Comparison of ENCODE assay signal across 32 mouse cellular contexts in genomic region chr9:120192742-120193141, GRCm38 (mm10). TPM values are rescaled to one million over a fixed set of nuclear protein-coding genes. Genes with fewer than 3 reads are reported as not detected.
A peak's percentile ranks its signal among the peaks of the same experiment; 100 is the strongest.
DNase-seq lines count a peak whose midpoint lies in the region; ATAC-seq and TF ChIP-seq lines count a peak whose summit lies in the region.
"Had no signal": no experiment of that assay in that cellular context is flagged by ENCODE, and none has a peak within 500 bp of the region (broad histone marks: within the 10 kb centered on the region; RNA-seq: fewer than 3 reads in every experiment).

No protein-coding gene starts in this region.

- no peak for TF ChIP-seq EP300 in liver, postnatal 0 days (IDR thresholded peaks at IDR 0.05; ENCODE audit: low read depth)

- peak; percentile 18 for DNase-seq in midbrain, postnatal 0 days (ENCODE audit: low spot score)
- DNase-seq in midbrain, embryonic 10.5 days (ENCODE audit: low spot score): no peak
- DNase-seq in frontal cortex, adult 2 months (ENCODE audit: extremely low spot score in 1 of 2, low spot score in 1 of 2): peak; percentile 61 to 73
- peak; percentile 51 to 91 for DNase-seq in left cerebral cortex, postnatal 25 days (ENCODE audit: low spot score in 2 of 2)
- peak; percentile 83 for DNase-seq in telencephalon, adult 2 months (ENCODE audit: low read depth, low spot score)
- DNase-seq in hindbrain, postnatal 0 days (ENCODE audit: low spot score): no peak
- DNase-seq in liver, postnatal 0 days: no peak
- DNase-seq: adrenal gland, postnatal 25 days; cerebellum, adult 2 months; cerebellum, postnatal 14 days; gastrocnemius, postnatal 10 days; heart, postnatal 14 days; kidney, adult 18-20 months; layer of hippocampus, postnatal 36 days; liver; lung, embryonic 14.5 days; lung, postnatal 14 days; thymus, postnatal 14 days had no signal

- ATAC-seq in midbrain, postnatal 0 days (ENCODE audit: low FRiP score): no peak
- ATAC-seq in hindbrain, postnatal 0 days: no peak
- no peak for ATAC-seq in liver, postnatal 0 days
- ATAC-seq: forebrain, embryonic 16.5 days; midbrain, embryonic 15.5 days had no signal

- intact Hi-C loops in left cerebral cortex, postnatal 25 days (cut with DNase I): loop anchor here (5.0 kb wide), 4 partner anchors 90 to 300 kb away; partner anchors contain the start of genes Eif1b and Myrip

- no peak overlapping the region for H3K27ac ChIP-seq in midbrain, postnatal 0 days (ENCODE audit: low read depth, low read length)
- no peak overlapping the region for H3K27ac ChIP-seq in midbrain, embryonic 10.5 days (replicated peaks)
- no peak overlapping the region for H3K27ac ChIP-seq in hindbrain, postnatal 0 days
- no peak overlapping the region for H3K27ac ChIP-seq in liver, postnatal 0 days (ENCODE audit: low read depth)
- H3K27ac ChIP-seq: hindbrain, embryonic 10.5 days; hindbrain, embryonic 15.5 days; kidney, postnatal 0 days; liver, embryonic 14.5 days; midbrain, embryonic 15.5 days had no signal

- WGBS in midbrain, postnatal 0 days: 71% methylated on average over 7 of the region's 7 CpGs
- WGBS in midbrain, embryonic 10.5 days: 81% methylated on average over 7 of the region's 7 CpGs
- 68% methylated on average over 7 of the region's 7 CpGs for WGBS in hindbrain, postnatal 0 days
- WGBS in liver, postnatal 0 days (ENCODE audit: insufficient replicate concordance): 71% methylated on average over 7 of the region's 7 CpGs

- H3K27me3 ChIP-seq in midbrain, postnatal 0 days (ENCODE audit: insufficient read depth, low read length): no peaks in the 10 kb centered on the region
- peaks cover 13% of the 10 kb centered on the region for H3K27me3 ChIP-seq in midbrain, embryonic 10.5 days (ENCODE audit: low read depth, poor library complexity, severe bottlenecking)
- H3K27me3 ChIP-seq in hindbrain, postnatal 0 days (ENCODE audit: insufficient read depth, low read length): no peaks in the 10 kb centered on the region
- H3K27me3 ChIP-seq in liver, postnatal 0 days (ENCODE audit: insufficient read depth, low read length): no peaks in the 10 kb centered on the region
- H3K27me3 ChIP-seq: hindbrain, embryonic 15.5 days; midbrain, embryonic 15.5 days had no signal

- no peak overlapping the region for H3K4me3 ChIP-seq in midbrain, postnatal 0 days (ENCODE audit: low read depth, low read length)
- no peak overlapping the region for H3K4me3 ChIP-seq in midbrain, embryonic 10.5 days
- H3K4me3 ChIP-seq in hindbrain, postnatal 0 days (ENCODE audit: low read length): no peak overlapping the region
- H3K4me3 ChIP-seq in liver, postnatal 0 days (ENCODE audit: low read depth, low read length): no peak overlapping the region
- H3K4me3 ChIP-seq: erythroblast, embryonic 14.5 days; hindbrain, embryonic 10.5 days; hindbrain, embryonic 15.5 days; midbrain, embryonic 15.5 days had no signal

- H3K4me2 ChIP-seq in midbrain, postnatal 0 days (ENCODE audit: low read depth, low read length, poor library complexity, severe bottlenecking): no peak overlapping the region
- H3K4me2 ChIP-seq in hindbrain, postnatal 0 days (ENCODE audit: low read depth, low read length): no peak overlapping the region
- no peak overlapping the region for H3K4me2 ChIP-seq in liver, postnatal 0 days (ENCODE audit: low read depth, low read length)
- H3K4me2 ChIP-seq: hindbrain, embryonic 15.5 days; lung, embryonic 14.5 days; midbrain, embryonic 15.5 days had no signal

- TF ChIP-seq CTCF in midbrain, postnatal 0 days (IDR thresholded peaks at IDR 0.05): no peak
- TF ChIP-seq CTCF in hindbrain, postnatal 0 days (IDR thresholded peaks at IDR 0.05; ENCODE audit: low read depth): no peak
- TF ChIP-seq CTCF in liver, postnatal 0 days (IDR thresholded peaks at IDR 0.05; ENCODE audit: low read depth): no peak

- no peak overlapping the region for H3K9ac ChIP-seq in midbrain, postnatal 0 days (replicated peaks; ENCODE audit: low read length, poor library complexity, severe bottlenecking)
- H3K9ac ChIP-seq in hindbrain, postnatal 0 days (replicated peaks; ENCODE audit: low read length): no peak overlapping the region
- no peak overlapping the region for H3K9ac ChIP-seq in liver, postnatal 0 days (replicated peaks)
- H3K9ac ChIP-seq: hindbrain, embryonic 15.5 days; liver, embryonic 14.5 days; lung, embryonic 14.5 days; midbrain, embryonic 15.5 days had no signal

- H3K9me3 ChIP-seq in midbrain, postnatal 0 days (ENCODE audit: low read length): no peaks in the 10 kb centered on the region
- H3K9me3 ChIP-seq in midbrain, embryonic 10.5 days (replicated peaks): no peaks in the 10 kb centered on the region
- no peaks in the 10 kb centered on the region for H3K9me3 ChIP-seq in hindbrain, postnatal 0 days (ENCODE audit: low read length)
- H3K9me3 ChIP-seq in liver, postnatal 0 days (ENCODE audit: low read length): no peaks in the 10 kb centered on the region
- H3K9me3 ChIP-seq: hindbrain, embryonic 10.5 days; hindbrain, embryonic 15.5 days; midbrain, embryonic 15.5 days had no signal

- no peaks in the 10 kb centered on the region for H3K36me3 ChIP-seq in midbrain, postnatal 0 days (ENCODE audit: insufficient read depth, low read length)
- H3K36me3 ChIP-seq in midbrain, embryonic 10.5 days: no peaks in the 10 kb centered on the region
- H3K36me3 ChIP-seq in hindbrain, postnatal 0 days (ENCODE audit: insufficient read depth, low read length): no peaks in the 10 kb centered on the region
- no peaks in the 10 kb centered on the region for H3K36me3 ChIP-seq in liver, postnatal 0 days (replicated peaks; ENCODE audit: insufficient read depth, low read length)
- H3K36me3 ChIP-seq: hindbrain, embryonic 10.5 days; hindbrain, embryonic 15.5 days; midbrain, embryonic 15.5 days had no signal

- H3K4me1 ChIP-seq in midbrain, postnatal 0 days (ENCODE audit: insufficient read depth, low read length): no peaks in the 10 kb centered on the region
- H3K4me1 ChIP-seq in midbrain, embryonic 10.5 days: peaks cover 8% of the 10 kb centered on the region
- no peaks in the 10 kb centered on the region for H3K4me1 ChIP-seq in hindbrain, postnatal 0 days (ENCODE audit: insufficient read depth, low read length)
- H3K4me1 ChIP-seq in liver, postnatal 0 days (ENCODE audit: insufficient read depth): no peaks in the 10 kb centered on the region

RNA-seq across cellular contexts. Expression of gene Mobp, which starts 43.2 kb away (rescaled TPM):
- total RNA-seq in midbrain, postnatal 0 days (2014; rRNA removed): 1.4 TPM in 1 of 2 replicates, not detected in the other
- polyA plus RNA-seq in midbrain, postnatal 0 days (2015; fragmentation: Nextera tagmentation; extraction: Ambion mirVana): 0.15 and 0.16 TPM in 2 replicates
- polyA plus RNA-seq in midbrain, embryonic 10.5 days (2016; fragmentation: Nextera tagmentation; extraction: Ambion mirVana): 0.22 and 0.73 TPM in 2 replicates
- 566 and 676 TPM in 2 replicates for polyA plus RNA-seq in frontal cortex, adult 2 months (2012; rRNA removed)
- 100 to 1,000 TPM; 294 to 388 TPM for total RNA-seq in left cerebral cortex, postnatal 25 days (2021)
- 13.4 and 16.7 TPM in 2 replicates for total RNA-seq in hindbrain, postnatal 0 days (2014; rRNA removed)
- 6.8 and 11.1 TPM in 2 replicates for polyA plus RNA-seq in hindbrain, postnatal 0 days (2015; fragmentation: Nextera tagmentation; extraction: Ambion mirVana)
- not detected in 2 replicates for polyA plus RNA-seq in liver, postnatal 0 days (2015; fragmentation: Nextera tagmentation; extraction: Ambion mirVana)
- total RNA-seq: adrenal gland, adult 18-20 months; heart, postnatal 14 days had no signal
- polyA plus RNA-seq: erythroblast, embryonic 14.5 days; heart, embryonic 14.5 days; intestine, embryonic 14.5 days; large intestine, adult 2 months; limb, embryonic 11.5 days; lung, embryonic 14.5 days; midbrain, embryonic 15.5 days; neural tube, embryonic 11.5 days; stomach, embryonic 14.5 days had no signal

Comparison
In these comparisons a context has a peak if more than half of its experiments do, and no peak if none do; other contexts are left out.
1. DNase-seq: peak in midbrain, postnatal 0 days (single experiment), frontal cortex, adult 2 months (2 of 2), left cerebral cortex, postnatal 25 days (2 of 2) and telencephalon, adult 2 months (single experiment); none in midbrain, embryonic 10.5 days (single experiment), hindbrain, postnatal 0 days (single experiment) and liver, postnatal 0 days (single experiment).
2. RNA of gene Mobp, which starts 43.2 kb away (polyA plus RNA-seq): 566 to 676 TPM in frontal cortex, adult 2 months; 6.8 to 11.1 TPM in hindbrain, postnatal 0 days, 0.22 to 0.73 TPM in midbrain, embryonic 10.5 days, 0.15 to 0.16 TPM in midbrain, postnatal 0 days and not detected in liver, postnatal 0 days; every median in the first group is over 10 times any median in the second.